ENCODE assay signal across 8 mouse cellular contexts in genomic region chr7:127406002-127406987, GRCm38 (mm10). TPM values are rescaled to one million over a fixed set of nuclear protein-coding genes. Genes with fewer than 3 reads are reported as not detected.
DNase-seq lines count a peak whose midpoint lies in the region; ATAC-seq lines count a peak whose summit lies in the region.
"Not testable (repeated sequence)": the region's sequence is repeated elsewhere in the genome, so short reads cannot be mapped to it uniquely, and the experiment has no call there.

Gene Zfp764, minus strand, starts transcription at chr7:127406822.

- H3K4me2 ChIP-seq in hindbrain, embryonic 12.5 days (replicated peaks), result peak within 1 kb of the TSS; percentile 91

- peak within 1 kb of the TSS; percentile 72 for H3K9ac ChIP-seq in hindbrain, embryonic 12.5 days

- H3K36me3 ChIP-seq in hindbrain, embryonic 12.5 days, result not testable (repeated sequence)

- not testable (repeated sequence) for H3K27me3 ChIP-seq in hindbrain, embryonic 12.5 days

- DNase-seq in Muller cell, postnatal 12 days (ENCODE audit: inconsistent ontology term), result peak; percentile 77
- DNase-seq in cerebellum, postnatal 10 days, result peak; percentile 93 to 94
- DNase-seq in frontal cortex, postnatal 10 days (ENCODE audit: low spot score in 2 of 2), result peak; percentile 66 to 79
- peak; percentile 82 to 90 for DNase-seq in layer of hippocampus, postnatal 14 days (ENCODE audit: low spot score in 2 of 2)
- peak; percentile 93 for DNase-seq in lung, postnatal 14 days
- peak; percentile 75 for DNase-seq in retina, adult 2 months (ENCODE audit: low read depth, low spot score)
- peak; percentile 80 to 84 for DNase-seq in thymus, postnatal 36 days

- not testable (repeated sequence) for H3K9me3 ChIP-seq in hindbrain, embryonic 12.5 days (replicated peaks)

- peak within 1 kb of the TSS; percentile 54 for H3K4me3 ChIP-seq in hindbrain, embryonic 12.5 days

- peak; percentile 82 for ATAC-seq in hindbrain, embryonic 12.5 days (ENCODE audit: low FRiP score)

- WGBS in hindbrain, embryonic 12.5 days, result 6% methylated on average over 40 of the region's 40 CpGs

- H3K4me1 ChIP-seq in hindbrain, embryonic 12.5 days, result not testable (repeated sequence)

- H3K27ac ChIP-seq in hindbrain, embryonic 12.5 days, result peak within 1 kb of the TSS; percentile 80

RNA-seq across cellular contexts. Expression of gene Zfp764, which starts in this region (rescaled TPM):
- polyA plus RNA-seq in hindbrain, embryonic 12.5 days (2016; fragmentation: Nextera tagmentation; extraction: Ambion mirVana), result 5.9 and 6.5 TPM in 2 replicates
- total RNA-seq in layer of hippocampus, postnatal 14 days (2021), result 1 to 10 TPM; 3.4 to 4.2 TPM

Comparison
In these comparisons a context has a peak if more than half of its experiments do, and no peak if none do; other contexts are left out.
1. Peak in every context shown above with its lines: DNase-seq, ATAC-seq, H3K4me3 ChIP-seq and H3K27ac ChIP-seq.